Mouse (Mus musculus) C2C12 (cell line): Measurements from ENCODE around the gene Pars2. TPM values are rescaled to one million over a fixed set of nuclear protein-coding genes. Genes with fewer than 3 reads are reported as not detected.

ENCODE experiments used
- H3K27me3 ChIP-seq: one replicate; pipeline ENCODE4 v1.6.1; 2011; ENCODE audit not compliant: control insufficient read depth, insufficient read depth, insufficient read length
- H3K36me3 ChIP-seq: one replicate; pipeline ENCODE4 v1.6.1; 2011; ENCODE audit not compliant: control insufficient read depth, insufficient read depth
- H3K4me3 ChIP-seq: one replicate; pipeline ENCODE4 v1.5.1; 2011; ENCODE audit warnings: mild to moderate bottlenecking, control low read depth; ENCODE audit not compliant: poor library complexity, insufficient read depth, severe bottlenecking
- H3K79me2 ChIP-seq: one replicate; pipeline ENCODE4 v1.6.1; 2011; ENCODE audit not compliant: control insufficient read depth, insufficient read depth
- H3K79me3 ChIP-seq: one replicate; pipeline ENCODE4 v1.6.1; 2011; ENCODE audit warnings: low read depth, control low read depth
- H3ac ChIP-seq: one replicate; pipeline ENCODE3; 2011; ENCODE audit warnings: low read depth; ENCODE audit not compliant: control insufficient read depth, insufficient read length
- CEBPB ChIP-seq: IDR thresholded peaks from one replicate; pipeline ENCODE4 v1.6.1; 2011; ENCODE audit warnings: low read depth, mild to moderate bottlenecking, control low read depth, moderate library complexity
- CTCF ChIP-seq: IDR thresholded peaks from one replicate; pipeline ENCODE4 v1.5.1; 2011; ENCODE audit not compliant: control insufficient read depth, insufficient read depth, insufficient read length
- FOSL1 ChIP-seq: IDR thresholded peaks from one replicate; pipeline ENCODE4 v1.8.0; 2011; ENCODE audit warnings: mild to moderate bottlenecking, low read length; ENCODE audit not compliant: poor library complexity, insufficient read depth, severe bottlenecking
- MAX ChIP-seq: IDR thresholded peaks from one replicate; pipeline ENCODE4 v1.6.1; 2011; ENCODE audit warnings: mild to moderate bottlenecking, control low read depth
- MYOD1 ChIP-seq: IDR thresholded peaks from one replicate; pipeline ENCODE4 v1.6.1; 2011; ENCODE audit warnings: low read depth; ENCODE audit not compliant: control insufficient read depth, insufficient read length
- MYOG ChIP-seq: IDR thresholded peaks from one replicate; pipeline ENCODE4 v1.6.1; 2011; ENCODE audit not compliant: control insufficient read depth, insufficient read length; ENCODE audit errors: extremely low read depth
- USF1 ChIP-seq: IDR thresholded peaks from one replicate; pipeline ENCODE4 v1.6.1; 2011; ENCODE audit warnings: low read depth, mild to moderate bottlenecking, control low read depth, moderate library complexity
- polyA plus RNA-seq: library from polyadenylated mRNA; unstranded; fragments of >200 nt; fragmentation: generic; extraction: Trizol; gene quantifications from one replicate; pipeline ENCODE4 v1.2.1, GENCODE M21; 2012; ENCODE audit warnings: missing spikeins

The Pars2 gene
- polyA plus RNA-seq, 1 experiment = 7.6 TPM

- H3K79me2 ChIP-seq = no peaks in the 10 kb centered on the region
Measured at GRCm38 (mm10) chr4:106644218-106644610, 6.7 kb upstream of the Pars2 start.

GRCm38 (mm10) chr4:106645797-106646196 lies 5.1 kb upstream of the Pars2 start:
- Histone ChIP-seq H3K36me3 (no peaks in the 10 kb centered on the region), H3K79me3 (no peaks in the 10 kb centered on the region), H3ac (no peak overlapping the region), H3K27me3 (peaks cover 25% of the 10 kb centered on the region), H3K79me2 (no peaks in the 10 kb centered on the region), H3K4me3 (no peak overlapping the region)
- TF ChIP-seq FOSL1 = no peak
- no peak for TF ChIP-seq USF1
- no peak for TF ChIP-seq CTCF
- TF ChIP-seq MYOG = no peak
- no peak for TF ChIP-seq MAX
- TF ChIP-seq MYOD1 = no peak
- TF ChIP-seq CEBPB = no peak

More at GRCm38 (mm10) chr4:106644218-106644610, 6.7 kb upstream of the Pars2 start:
- no peak for TF ChIP-seq USF1
- no peak for TF ChIP-seq MYOD1
- no peak for TF ChIP-seq FOSL1
- Histone ChIP-seq H3K4me3 (no peak overlapping the region), H3ac (no peak overlapping the region), H3K27me3 (peaks cover 25% of the 10 kb centered on the region), H3K36me3 (no peaks in the 10 kb centered on the region), H3K79me3 (no peaks in the 10 kb centered on the region)

GRCm38 (mm10) chr4:106647137-106647536 lies 3.7 kb upstream of the Pars2 start:
- Histone ChIP-seq H3K4me3 (no peak overlapping the region), H3K36me3 (no peaks in the 10 kb centered on the region), H3K79me2 (peaks cover 11% of the 10 kb centered on the region), H3ac (no peak overlapping the region), H3K79me3 (peaks cover 1% of the 10 kb centered on the region), H3K27me3 (peaks cover 23% of the 10 kb centered on the region)
- TF ChIP-seq MAX (no peak), USF1 (no peak), CTCF (no peak), FOSL1 (no peak)

GRCm38 (mm10) chr4:106652546-106652945 lies 1.7 kb downstream of the Pars2 start:
- H3K79me2 ChIP-seq = peaks cover 13% of the 10 kb centered on the region
- no peak overlapping the region for H3K4me3 ChIP-seq
- TF ChIP-seq MYOD1 (no peak), FOSL1 (no peak), MYOG (no peak), USF1 (no peak), CTCF (no peak)
- no peaks in the 10 kb centered on the region for H3K27me3 ChIP-seq
- H3K36me3 ChIP-seq = no peaks in the 10 kb centered on the region
- no peak overlapping the region for H3ac ChIP-seq
- peaks cover 1% of the 10 kb centered on the region for H3K79me3 ChIP-seq

- H3ac ChIP-seq = no peak overlapping the region
- no peak overlapping the region for H3K4me3 ChIP-seq
- no peaks in the 10 kb centered on the region for H3K27me3 ChIP-seq
- peaks cover 1% of the 10 kb centered on the region for H3K79me3 ChIP-seq
- no peak for TF ChIP-seq MYOD1
- no peak for TF ChIP-seq CEBPB
- TF ChIP-seq USF1 = no peak
- TF ChIP-seq FOSL1 = no peak
- no peak for TF ChIP-seq CTCF
- no peak for TF ChIP-seq MAX
- TF ChIP-seq MYOG = no peak
- no peaks in the 10 kb centered on the region for H3K36me3 ChIP-seq
- peaks cover 13% of the 10 kb centered on the region for H3K79me2 ChIP-seq
Measured at GRCm38 (mm10) chr4:106653051-106653450, 2.2 kb downstream of the Pars2 start.

- no peak overlapping the region for H3K4me3 ChIP-seq
- H3K79me3 ChIP-seq = peaks cover 1% of the 10 kb centered on the region
- H3K79me2 ChIP-seq = peaks cover 13% of the 10 kb centered on the region
- no peak for TF ChIP-seq CTCF
- no peak for TF ChIP-seq MYOG
- no peak for TF ChIP-seq MYOD1
- TF ChIP-seq MAX = no peak
- no peak for TF ChIP-seq FOSL1
- no peak for TF ChIP-seq CEBPB
- TF ChIP-seq USF1 = no peak
- H3K36me3 ChIP-seq = no peaks in the 10 kb centered on the region
- H3K27me3 ChIP-seq = no peaks in the 10 kb centered on the region
- no peak overlapping the region for H3ac ChIP-seq
Measured at GRCm38 (mm10) chr4:106655681-106656080, 4.8 kb downstream of the Pars2 start.

- TF ChIP-seq MYOD1 (no peak), CEBPB (no peak), USF1 (no peak), MAX (no peak), FOSL1 (no peak), MYOG (no peak), CTCF (no peak)
- Histone ChIP-seq H3K4me3 (no peak overlapping the region), H3K79me3 (no peaks in the 10 kb centered on the region), H3K27me3 (no peaks in the 10 kb centered on the region), H3ac (no peak overlapping the region), H3K79me2 (no peaks in the 10 kb centered on the region), H3K36me3 (peaks cover 66% of the 10 kb centered on the region)
Measured at GRCm38 (mm10) chr4:106663956-106664470, 13.1 kb downstream of the Pars2 start.
